Mouse (Mus musculus): ENCODE measurements at regions not wholly inside any gene's neighbourhood (a gene's known extent, or its start where the extent isn't known, plus 50 kb on each side); places are given as distances from the start of the nearest gene placed in this dataset.

- TF ChIP-seq CTCF (conservative IDR thresholded peaks at IDR 0.05; ENCODE audit: insufficient read depth, insufficient read length, low read depth, low read length) (no peak), POLR2A (IDR thresholded peaks at IDR 0.05; ENCODE audit: low read depth, low read length) (no peak)
These were observed 211.8 kb upstream of the Rnf219 start for GRCm38 (mm10) chr14:104734213-104734612.
